Mouse (Mus musculus) midbrain, embryonic 11.5 days (tissue): ENCODE results near the gene Chrd. TPM values are rescaled to one million over a fixed set of nuclear protein-coding genes. Genes with fewer than 3 reads are reported as not detected.

ENCODE experiments used
- ATAC-seq: fragments of 200-750 bp; cut with Nextera tagmentation; 2 replicates; pipeline ENCODE4 v1.8.0; 2017; ENCODE audit warnings: moderate TSS enrichment, moderate library complexity; ENCODE audit not compliant: low FRiP score
- DNase-seq: peaks from one replicate; pipeline ENCODE4 v3.0.0; 2015; ENCODE audit warnings: low spot score; ENCODE audit errors: missing footprints
- H3K27ac ChIP-seq: fragments of 300-500 bp; sonication (generic); 2 replicates; pipeline ENCODE4 v1.5.1; 2014; ENCODE audit warnings: low read depth, low read length
- H3K27me3 ChIP-seq: fragments of 300-500 bp; sonication (generic); 2 replicates; pipeline ENCODE4 v1.6.1; 2014; ENCODE audit warnings: mild to moderate bottlenecking, low read length, moderate library complexity, mixed read lengths; ENCODE audit not compliant: control insufficient read depth, insufficient read depth
- H3K36me3 ChIP-seq: fragments of 300-500 bp; sonication (generic); 2 replicates; pipeline ENCODE4 v1.6.1; 2014; ENCODE audit warnings: mild to moderate bottlenecking, low read length, moderate library complexity, mixed read lengths; ENCODE audit not compliant: control insufficient read depth, insufficient read depth
- H3K4me1 ChIP-seq: fragments of 300-500 bp; sonication (generic); 2 replicates; pipeline ENCODE4 v1.6.1; 2014; ENCODE audit warnings: low read length; ENCODE audit not compliant: control insufficient read depth, insufficient read depth
- H3K4me2 ChIP-seq: fragments of 300-500 bp; sonication (generic); 2 replicates; pipeline ENCODE4 v1.6.1; 2014; ENCODE audit warnings: mild to moderate bottlenecking, moderate library complexity
- H3K4me3 ChIP-seq: fragments of 300-500 bp; sonication (generic); 2 replicates; pipeline ENCODE4 v1.5.1; 2014; ENCODE audit warnings: low read depth, low read length
- H3K9ac ChIP-seq: fragments of 300-500 bp; sonication (generic); 2 replicates; pipeline ENCODE4 v1.6.1; 2014; ENCODE audit warnings: low read length
- H3K9me3 ChIP-seq: fragments of 300-500 bp; sonication (generic); 2 replicates; pipeline ENCODE4 v1.6.1; 2016; ENCODE audit warnings: low read length; ENCODE audit not compliant: control insufficient read depth
- WGBS: fragments of 180-500 bp; shearing (Covaris S2); extraction: QIAGEN DNeasy Blood & Tissue Kit; methylation state at CpG from one replicate; pipeline ENCODE4 v1.1.7; 2014; 5-methylcytosine and 5-hydroxymethylcytosine counted together
- polyA plus RNA-seq: library from polyadenylated mRNA; unstranded; fragments of >200 nt; fragmentation: Nextera tagmentation; extraction: Ambion mirVana; gene quantifications from 2 replicates; pipeline ENCODE4 v1.2.1, GENCODE M21; 2014

Chrd gene
- polyA plus RNA-seq, 1 experiment from 2014 or later: 2.7 TPM

GRCm38 (mm10) chr16:20775021-20775420 is 42.1 kb downstream of the Chrd start:
- no peaks in the 10 kb centered on the region for H3K27me3 ChIP-seq
- H3K4me1 ChIP-seq: no peaks in the 10 kb centered on the region
- WGBS: 82% methylated on average over 5 of the region's 5 CpGs
- H3K36me3 ChIP-seq: no peaks in the 10 kb centered on the region
- H3K4me3 ChIP-seq: no peak overlapping the region
- no peak overlapping the region for H3K4me2 ChIP-seq
- H3K9me3 ChIP-seq: no peaks in the 10 kb centered on the region; the same call in 1 of the 2 replicates
- no peak for ATAC-seq
- no peak overlapping the region for H3K27ac ChIP-seq
- no peak for DNase-seq
- H3K9ac ChIP-seq: no peak overlapping the region

GRCm38 (mm10) chr16:20779846-20780245 is 46.9 kb downstream of the Chrd start:
- Histone ChIP-seq H3K27me3 (no peaks in the 10 kb centered on the region), H3K27ac (no peak overlapping the region), H3K4me2 (no peak overlapping the region), H3K4me3 (no peak overlapping the region), H3K9ac (no peak overlapping the region), H3K9me3 (no peaks in the 10 kb centered on the region), H3K36me3 (no peaks in the 10 kb centered on the region), H3K4me1 (no peaks in the 10 kb centered on the region)
- DNase-seq: no peak
- WGBS: 83% methylated on average over 3 of the region's 3 CpGs
- no peak for ATAC-seq

GRCm38 (mm10) chr16:20781101-20781630 is 48.2 kb downstream of the Chrd start:
- H3K9me3 ChIP-seq: no peaks in the 10 kb centered on the region

GRCm38 (mm10) chr16:20783891-20784290 is 51.0 kb downstream of the Chrd start:
- H3K27me3 ChIP-seq: no peaks in the 10 kb centered on the region
- DNase-seq (no peak), ATAC-seq (no peak)
- no peaks in the 10 kb centered on the region for H3K36me3 ChIP-seq
- no peak overlapping the region for H3K9ac ChIP-seq
- no peak overlapping the region for H3K4me2 ChIP-seq
- H3K27ac ChIP-seq: no peak overlapping the region
- H3K4me1 ChIP-seq: no peaks in the 10 kb centered on the region
- no peak overlapping the region for H3K4me3 ChIP-seq
- no peaks in the 10 kb centered on the region for H3K9me3 ChIP-seq
- WGBS: 89% methylated on average over 2 of the region's 2 CpGs

More at GRCm38 (mm10) chr16:20781101-20781630, 48.2 kb downstream of the Chrd start:
- H3K27ac ChIP-seq: no peak overlapping the region
- no peak overlapping the region for H3K4me2 ChIP-seq
- no peak for DNase-seq
- no peaks in the 10 kb centered on the region for H3K27me3 ChIP-seq
- no peaks in the 10 kb centered on the region for H3K4me1 ChIP-seq
- no peak for ATAC-seq
- 81% methylated on average over 4 of the region's 4 CpGs for WGBS
- H3K4me3 ChIP-seq: no peak overlapping the region
- H3K36me3 ChIP-seq: no peaks in the 10 kb centered on the region
- no peak overlapping the region for H3K9ac ChIP-seq

- no peak for DNase-seq
These were observed 51.8 kb downstream of the Chrd start for GRCm38 (mm10) chr16:20784754-20785153.

GRCm38 (mm10) chr16:20786556-20786955 is 53.6 kb downstream of the Chrd start:
- 91% methylated on average over 6 of the region's 6 CpGs for WGBS
- Histone ChIP-seq H3K4me3 (no peak overlapping the region), H3K9me3 (no peaks in the 10 kb centered on the region), H3K36me3 (no peaks in the 10 kb centered on the region), H3K9ac (no peak overlapping the region), H3K4me2 (no peak overlapping the region), H3K4me1 (no peaks in the 10 kb centered on the region), H3K27me3 (no peaks in the 10 kb centered on the region), H3K27ac (no peak overlapping the region)
- DNase-seq (no peak), ATAC-seq (no peak)

More at GRCm38 (mm10) chr16:20784754-20785153, 51.8 kb downstream of the Chrd start:
- H3K4me1 ChIP-seq: no peaks in the 10 kb centered on the region
- no peaks in the 10 kb centered on the region for H3K36me3 ChIP-seq
- H3K27ac ChIP-seq: no peak overlapping the region
- H3K4me3 ChIP-seq: no peak overlapping the region
- no peak overlapping the region for H3K4me2 ChIP-seq
- H3K9ac ChIP-seq: no peak overlapping the region
- H3K9me3 ChIP-seq: no peaks in the 10 kb centered on the region
- no peaks in the 10 kb centered on the region for H3K27me3 ChIP-seq
- no peak for ATAC-seq

GRCm38 (mm10) chr16:20791803-20792202 is 58.9 kb downstream of the Chrd start:
- WGBS: 68% methylated on average over 6 of the region's 6 CpGs
- H3K4me2 ChIP-seq: no peak overlapping the region

More at GRCm38 (mm10) chr16:20791803-20792202, 58.9 kb downstream of the Chrd start:
- Histone ChIP-seq H3K36me3 (no peaks in the 10 kb centered on the region), H3K4me3 (no peak overlapping the region), H3K9me3 (no peaks in the 10 kb centered on the region), H3K27ac (no peak overlapping the region), H3K27me3 (no peaks in the 10 kb centered on the region), H3K4me1 (no peaks in the 10 kb centered on the region), H3K9ac (no peak overlapping the region)
- ATAC-seq (no peak), DNase-seq (no peak)

Other genes with a start within 250 kb of the Chrd start
- gene Eif2b5, start 234.3 kb upstream of the Chrd start, polyA plus RNA-seq: 141 and 148 TPM in 2 replicates
- gene Dvl3, start 216.1 kb upstream of the Chrd start, polyA plus RNA-seq: 47.7 and 49.6 TPM in 2 replicates
- gene Ap2m1, start 197.6 kb upstream of the Chrd start, polyA plus RNA-seq: 867 and 919 TPM in 2 replicates
- gene Abcf3, start 184.6 kb upstream of the Chrd start, polyA plus RNA-seq: 62.2 and 64.4 TPM in 2 replicates
- gene Vwa5b2, start 143.7 kb upstream of the Chrd start, polyA plus RNA-seq: 1.6 and 2.5 TPM in 2 replicates
- gene Eef1akmt4, start 121.5 kb upstream of the Chrd start, polyA plus RNA-seq: 25.6 and 26.6 TPM in 2 replicates
- 0.50 TPM in 1 of 2 replicates, not detected in the other for gene Gm49333, start 121.5 kb upstream of the Chrd start, polyA plus RNA-seq
- gene Alg3, start 121.4 kb upstream of the Chrd start, polyA plus RNA-seq: 54.6 and 55.1 TPM in 2 replicates
- gene Camk2n2, start 111.8 kb upstream of the Chrd start, polyA plus RNA-seq: 4.9 and 5.2 TPM in 2 replicates
- 2.5 and 4.0 TPM in 2 replicates for gene Ece2, start 103.3 kb upstream of the Chrd start, polyA plus RNA-seq
- gene Psmd2, start 81.5 kb upstream of the Chrd start, polyA plus RNA-seq: 474 and 502 TPM in 2 replicates
- gene Eif4g1, start 64.8 kb upstream of the Chrd start, polyA plus RNA-seq: 132 and 142 TPM in 2 replicates
- 8.8 and 12.5 TPM in 2 replicates for gene Fam131a, start 39.9 kb upstream of the Chrd start, polyA plus RNA-seq
- 104 and 119 TPM in 2 replicates for gene Polr2h, start 15.5 kb upstream of the Chrd start, polyA plus RNA-seq
- gene Clcn2, start 15.4 kb upstream of the Chrd start, polyA plus RNA-seq: 15.1 and 16.0 TPM in 2 replicates
- gene Thpo, start 1.4 kb downstream of the Chrd start, polyA plus RNA-seq: 0.37 and 0.71 TPM in 2 replicates